Mouse (Mus musculus) heart, postnatal 36 days (tissue): Measurements from ENCODE around the gene Bmp10. TPM values are rescaled to one million over a fixed set of nuclear protein-coding genes. Genes with fewer than 3 reads are reported as not detected.
"Not testable (repeated sequence)": the region's sequence is repeated elsewhere in the genome, so short reads cannot be mapped to it uniquely, and the experiment has no call there.

Source experiments
- DNase-seq, 2 experiments: peaks; one replicate each; pipeline ENCODE4 v3.0.0; 2021 to 2022
- intact Hi-C: fragments of 180-260 bp; cut with DNase I; formaldehyde crosslinking; loops from one replicate; pipeline ENCODE4 v1.15.1; 2025
- total RNA-seq, 2 experiments: library from RNA; stranded (reverse); gene quantifications; 2 replicates each; pipeline ENCODE4 v1.2.3; 2021

Bmp10 gene
- total RNA-seq, 2 experiments from 2014 or later: 26.3 to 39.5 TPM

DNA sequence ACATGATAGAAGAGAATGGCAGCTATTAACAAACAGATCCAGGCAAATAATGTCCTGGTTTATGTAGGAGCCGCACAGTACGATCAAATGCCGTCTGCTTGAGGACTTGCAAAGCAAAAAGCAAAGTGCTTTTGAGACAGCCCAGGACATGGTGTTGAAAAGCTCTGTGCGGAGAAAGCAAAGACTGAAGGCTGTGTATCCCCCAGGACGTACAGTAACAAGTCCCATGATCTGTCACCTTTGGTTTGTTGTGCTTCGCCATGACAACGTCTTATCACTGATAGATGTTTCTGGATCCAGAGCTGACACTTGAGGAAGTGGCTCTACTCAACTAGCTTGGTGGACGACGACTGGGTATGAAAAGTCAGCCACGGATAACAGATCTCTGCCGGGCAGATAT is 14.5 kb downstream of the Bmp10 start:
- DNase-seq: no peak
- intact Hi-C loops: no loop called here

DNA sequence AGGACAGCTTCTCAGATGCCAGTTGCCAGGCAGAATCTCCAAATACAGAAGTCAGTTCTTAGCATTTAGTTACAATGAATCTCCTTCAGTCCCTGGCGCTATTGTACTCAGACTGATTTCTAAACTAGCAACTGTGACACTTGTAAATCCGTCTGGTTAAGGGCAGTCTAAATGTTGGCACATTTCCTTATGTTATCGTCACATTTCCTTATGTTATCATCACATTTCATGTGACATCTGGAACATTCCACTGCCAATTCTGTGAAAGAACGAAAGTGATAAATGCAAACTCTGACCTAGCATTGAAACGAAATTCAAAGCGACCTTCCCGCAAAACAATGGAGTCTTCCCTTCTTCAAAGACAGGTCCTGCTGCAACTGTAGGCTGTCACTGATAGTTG is 16.4 kb downstream of the Bmp10 start:
- intact Hi-C loops: no loop called here
- DNase-seq: no peak

DNA sequence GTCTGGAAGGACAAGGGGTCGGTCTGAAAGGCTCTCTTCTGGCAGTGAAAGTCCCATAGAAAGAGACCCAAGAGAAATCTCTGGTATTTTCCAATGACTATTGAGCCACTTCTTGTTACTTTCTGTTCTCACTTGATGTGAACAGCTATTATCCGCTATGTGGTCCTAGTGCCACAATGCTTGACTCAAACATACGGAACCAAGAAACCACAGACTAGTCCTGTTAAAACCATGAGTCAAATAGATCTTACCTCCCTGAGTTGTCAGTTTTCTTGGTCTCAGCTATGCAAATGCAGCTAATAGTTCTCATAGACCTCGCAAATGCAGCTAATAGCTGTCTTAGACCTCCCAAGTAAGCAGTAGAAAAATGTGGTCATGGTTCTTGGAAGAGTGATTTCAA is 18.4 kb downstream of the Bmp10 start:
- intact Hi-C loops: no loop called here
- DNase-seq: no peak

DNA sequence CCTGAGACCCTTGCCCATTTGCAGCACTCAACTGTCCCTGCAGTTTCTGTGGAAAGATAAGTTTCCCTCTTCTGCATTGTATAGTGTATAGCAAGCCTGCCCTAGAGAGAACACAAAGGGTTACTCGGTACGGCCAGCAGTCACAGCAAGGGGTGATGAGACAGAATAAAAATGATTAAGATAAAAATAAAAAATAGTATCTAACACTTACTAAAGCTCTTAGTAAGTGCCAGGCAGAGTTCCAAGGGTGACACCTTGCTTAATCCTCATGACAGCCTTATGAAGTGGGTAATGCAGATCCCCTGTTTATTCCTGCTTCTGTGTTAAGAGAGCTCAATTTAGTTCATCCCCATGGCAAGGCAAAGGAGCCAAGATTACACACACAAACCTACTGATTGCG is 20.7 kb downstream of the Bmp10 start:
- intact Hi-C loops: no loop called here
- no peak for DNase-seq

DNA sequence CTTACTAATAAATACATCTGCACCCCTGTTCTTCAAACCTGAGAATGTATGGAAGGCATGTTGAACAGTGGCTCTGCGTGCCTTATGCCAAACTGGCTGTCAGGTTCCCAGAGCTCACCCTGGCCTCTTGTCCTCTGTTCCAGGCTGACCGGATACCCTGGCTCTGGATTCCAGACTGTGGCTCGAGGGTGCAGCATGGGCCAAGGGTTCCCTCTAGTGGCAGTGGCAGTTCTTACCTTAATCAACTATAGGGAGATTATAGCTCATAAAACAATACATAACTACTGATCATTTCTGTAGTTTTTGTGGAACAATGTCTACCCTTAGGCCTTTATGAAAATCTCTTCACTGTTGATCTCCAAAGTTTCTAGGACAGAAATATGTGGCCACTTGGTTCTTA is 22.2 kb downstream of the Bmp10 start:
- intact Hi-C loops: loop anchor here (1.0 kb wide), 1 partner anchor 54 kb away; no protein-coding TSS in a partner anchor
- DNase-seq: peak; percentile 51 to 63

DNA sequence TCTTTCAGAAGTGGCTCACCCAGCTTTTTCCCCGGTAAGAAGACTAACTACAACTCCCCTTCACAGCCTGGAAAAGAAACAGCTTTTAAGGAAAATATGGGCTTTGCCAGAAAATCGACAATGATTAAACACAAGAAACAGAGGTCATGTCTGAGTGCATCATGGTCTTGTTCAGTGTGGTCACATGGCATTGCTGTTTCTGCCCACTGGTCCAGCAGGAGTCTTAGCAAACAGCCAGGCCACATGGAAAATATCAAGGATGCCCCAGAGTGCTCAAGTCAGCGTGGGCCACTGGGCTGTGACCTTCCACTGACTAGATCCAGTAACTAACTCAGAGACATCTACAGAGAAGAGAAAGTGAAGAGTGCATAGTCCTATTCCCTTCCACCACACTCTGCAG is 23.0 kb downstream of the Bmp10 start:
- intact Hi-C loops: loop anchor here (1.0 to 2.0 kb wide), 2 partner anchors 54 to 59 kb away; no protein-coding TSS in a partner anchor

DNA sequence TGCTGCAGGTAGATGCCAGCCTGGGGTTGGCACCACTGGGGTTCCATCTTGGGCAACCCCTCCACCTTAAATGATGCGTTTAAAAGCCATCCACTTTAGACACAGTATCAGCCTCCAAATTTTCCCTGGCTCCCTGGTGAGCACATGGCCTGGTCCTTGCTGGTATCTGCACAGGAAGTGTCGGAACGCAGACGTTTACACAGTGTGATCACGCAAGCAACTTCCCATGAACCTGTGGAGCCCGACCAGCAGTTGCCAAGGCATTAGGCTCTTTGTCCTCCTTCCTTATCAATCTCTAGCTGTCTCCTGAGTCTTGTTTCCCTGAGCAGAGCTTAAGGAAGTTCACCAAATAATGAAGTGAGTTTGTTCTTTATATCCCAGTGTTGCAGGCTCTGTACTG is 26.7 kb downstream of the Bmp10 start:
- intact Hi-C loops: no loop called here
- DNase-seq: no peak

More for the DNA sequence above, 23.0 kb downstream of the Bmp10 start:
- no peak for DNase-seq

DNA sequence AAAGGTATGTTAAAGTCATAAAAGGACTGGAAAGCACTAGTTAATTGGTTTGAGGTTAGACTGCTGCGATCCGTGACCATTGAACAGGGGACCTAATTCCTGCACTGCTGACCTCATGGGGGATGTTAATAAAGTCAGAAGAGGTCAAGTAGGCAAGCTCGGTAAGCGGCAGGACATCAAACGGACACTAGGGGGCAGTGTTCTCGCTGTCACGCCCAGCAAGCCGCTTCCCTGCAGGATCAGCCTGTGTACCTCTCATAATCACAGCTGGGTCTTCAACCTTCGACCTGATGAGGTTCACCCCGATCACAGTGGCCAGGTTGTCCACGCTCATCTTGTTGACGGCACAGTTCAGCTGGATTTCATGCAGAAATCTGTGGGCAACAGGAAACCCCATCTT is 37.4 kb downstream of the Bmp10 start:
- peak; percentile 66 to 76 for DNase-seq
- intact Hi-C loops: loop anchor here (1.0 kb wide), 1 partner anchor 47 kb away; no protein-coding TSS in a partner anchor

DNA sequence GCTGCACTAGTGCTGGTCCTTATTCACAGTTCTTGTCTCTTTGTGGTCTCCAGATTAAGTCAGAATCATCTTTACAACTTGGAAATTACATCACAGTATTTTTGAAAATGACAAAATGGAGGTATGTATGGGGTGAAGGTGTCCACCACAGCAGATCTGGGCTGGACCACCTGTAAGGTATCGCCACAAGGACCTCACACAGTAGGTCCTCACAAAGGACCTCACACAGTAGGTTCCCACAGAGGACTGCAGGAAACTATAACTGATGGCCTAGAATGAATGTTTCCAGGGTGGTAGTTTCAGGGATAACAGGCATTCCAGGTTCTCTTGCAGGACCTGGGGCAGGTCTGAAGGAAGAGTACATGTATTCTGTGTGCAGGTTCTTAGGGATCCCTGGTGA is 38.6 kb downstream of the Bmp10 start:
- intact Hi-C loops: no loop called here
- no peak for DNase-seq

DNA sequence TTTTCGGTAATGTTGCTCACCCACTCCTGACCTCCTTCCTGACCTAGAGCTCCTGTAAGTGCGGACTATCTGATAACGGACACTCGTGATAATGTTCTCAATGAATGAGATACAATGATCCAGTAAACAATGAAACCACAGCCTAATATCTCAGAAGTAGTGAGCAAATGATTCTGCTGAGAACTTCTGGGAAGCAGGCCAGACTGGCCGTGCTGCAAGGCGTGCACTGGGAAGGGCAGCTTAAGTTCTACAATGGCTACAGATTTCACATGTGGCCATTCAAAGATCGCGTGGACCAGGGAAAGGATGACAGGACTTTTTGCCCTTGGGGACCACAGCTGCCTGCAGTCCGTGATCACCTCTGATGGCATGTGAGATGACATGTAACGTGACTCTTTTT is 39.6 kb downstream of the Bmp10 start:
- DNase-seq: peak; percentile 9 to 14

DNA sequence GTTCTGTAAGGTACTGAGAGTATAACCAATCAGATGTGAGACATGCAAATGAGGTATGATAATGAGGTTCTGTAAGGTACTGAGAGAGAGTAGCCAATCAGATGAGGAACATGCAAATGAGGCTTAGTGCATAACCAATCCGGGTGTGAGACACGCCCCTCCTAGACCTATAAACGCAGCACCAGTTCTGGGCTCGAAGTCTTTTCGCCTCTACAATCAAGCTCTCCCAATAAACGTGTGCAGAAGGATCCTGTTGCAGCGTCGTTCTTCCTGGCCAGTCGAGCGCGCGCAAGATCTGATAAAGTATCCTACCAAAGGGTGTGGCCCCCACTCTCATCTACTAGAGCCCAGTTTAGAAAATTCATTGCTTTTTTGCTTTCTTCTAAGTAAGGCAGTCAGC is 41.3 kb downstream of the Bmp10 start:
- intact Hi-C loops, DNase-seq: not testable (repeated sequence)

More for the DNA sequence above, 39.6 kb downstream of the Bmp10 start:
- intact Hi-C loops: loop anchor here (2.0 kb wide), 1 partner anchor 202 kb away; no protein-coding TSS in a partner anchor

DNA sequence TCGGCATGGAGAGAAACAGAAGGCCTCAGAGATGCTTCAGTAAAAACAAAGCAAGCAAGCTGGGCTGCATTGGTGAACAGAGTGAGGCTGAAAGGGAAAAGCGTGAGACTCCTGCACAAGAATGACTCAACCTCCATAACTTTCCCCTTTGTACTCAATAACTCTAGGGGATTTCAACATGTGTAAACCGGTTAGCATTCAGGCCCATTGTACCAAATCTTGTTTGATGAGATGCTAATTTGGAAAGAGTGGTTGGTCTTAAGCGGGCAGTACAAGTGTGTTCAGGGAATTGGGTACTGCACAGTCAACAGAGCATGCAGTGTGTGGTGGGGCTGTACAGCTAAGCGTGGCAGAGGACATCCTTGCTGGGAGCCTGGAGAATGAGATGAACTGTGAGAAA is 46.4 kb downstream of the Bmp10 start:
- intact Hi-C loops: no loop called here
- DNase-seq: no peak

DNA sequence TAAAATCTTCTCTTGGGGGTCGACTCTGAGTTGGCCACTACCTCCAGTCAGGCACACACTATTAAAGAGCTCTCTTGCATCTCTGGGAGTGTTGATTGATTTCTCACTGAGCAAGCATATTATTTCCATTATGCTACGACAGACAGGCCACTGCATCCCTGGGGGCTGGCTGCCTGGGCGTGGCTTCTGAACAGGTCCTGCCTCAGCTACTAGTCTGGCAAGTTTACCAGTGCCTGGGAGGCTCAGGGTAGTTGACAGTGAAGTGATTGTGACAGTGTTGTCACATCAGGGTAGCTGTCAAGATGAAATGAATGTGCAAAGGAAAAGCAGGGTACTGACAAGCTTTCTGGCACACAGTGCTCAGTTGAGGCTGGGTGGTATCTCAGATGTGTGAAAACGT is 50.1 kb downstream of the Bmp10 start:
- intact Hi-C loops: no loop called here
- DNase-seq: no peak

DNA sequence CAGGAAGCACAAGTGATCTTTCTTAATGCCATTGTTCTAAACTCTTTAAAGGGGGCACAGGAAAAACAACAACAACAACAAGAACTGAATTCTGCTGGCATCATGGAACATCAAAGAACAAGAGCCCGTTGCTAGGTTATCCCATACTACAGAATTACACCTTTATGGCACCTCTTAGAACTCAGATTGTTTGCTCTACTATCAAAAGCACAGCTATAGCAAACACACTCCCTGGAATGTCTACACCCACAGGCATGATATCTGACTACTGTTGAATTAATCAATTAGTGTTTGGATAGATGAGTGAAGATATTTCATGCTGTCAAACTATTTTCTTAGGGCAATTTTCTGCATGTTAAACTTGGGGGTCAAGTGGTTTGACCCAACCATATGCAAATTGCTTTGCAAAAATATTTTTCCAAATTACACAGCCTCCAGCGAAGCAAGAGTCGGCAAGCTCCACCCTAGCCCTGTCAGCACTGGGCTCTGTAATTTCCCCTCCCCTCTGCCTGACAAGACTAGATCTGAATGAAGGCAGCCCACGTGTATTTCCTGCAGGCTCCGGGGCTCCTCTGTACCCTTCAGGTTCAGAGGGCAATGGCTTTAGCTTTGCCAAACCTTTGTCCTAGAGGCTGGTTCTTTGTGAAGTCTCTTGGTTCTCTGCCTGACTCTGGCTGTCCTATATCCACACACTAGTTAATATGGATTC is 50.7 kb downstream of the Bmp10 start:
- intact Hi-C loops: no loop called here
- no peak for DNase-seq

DNA sequence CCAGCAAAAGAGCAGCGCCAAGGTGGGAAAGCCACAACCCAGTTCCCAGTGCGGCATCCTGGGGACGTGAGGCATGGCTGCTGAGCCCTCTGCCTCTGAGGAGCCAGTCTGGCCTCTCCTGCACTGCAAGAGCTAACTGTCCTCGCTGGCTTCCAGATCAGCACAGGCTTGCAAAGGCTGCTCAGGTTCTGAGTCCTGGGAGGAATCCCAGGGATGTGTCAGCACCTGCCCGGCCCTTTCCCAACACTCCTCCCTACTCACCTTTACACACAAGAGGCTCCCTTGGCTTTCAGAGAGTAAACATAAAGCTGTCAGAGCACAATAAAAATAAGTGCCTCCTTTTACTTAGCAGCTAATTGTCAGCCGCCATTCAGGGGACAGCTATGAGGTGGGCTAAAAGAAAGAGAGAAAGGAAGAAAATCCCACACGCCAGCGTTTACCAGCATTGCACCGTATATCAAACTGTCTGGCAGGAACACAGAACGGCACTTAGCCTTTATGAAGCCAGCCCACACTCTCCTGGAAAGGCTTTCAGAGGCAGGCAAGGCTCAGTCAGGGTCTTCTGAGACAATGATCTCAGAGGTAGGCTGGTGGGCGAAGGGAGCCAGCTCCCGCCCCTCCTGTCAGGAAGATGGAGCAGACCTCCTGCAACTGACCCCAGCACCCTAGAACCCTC is 54.6 kb downstream of the Bmp10 start:
- no peak for DNase-seq
- intact Hi-C loops: no loop called here

DNA sequence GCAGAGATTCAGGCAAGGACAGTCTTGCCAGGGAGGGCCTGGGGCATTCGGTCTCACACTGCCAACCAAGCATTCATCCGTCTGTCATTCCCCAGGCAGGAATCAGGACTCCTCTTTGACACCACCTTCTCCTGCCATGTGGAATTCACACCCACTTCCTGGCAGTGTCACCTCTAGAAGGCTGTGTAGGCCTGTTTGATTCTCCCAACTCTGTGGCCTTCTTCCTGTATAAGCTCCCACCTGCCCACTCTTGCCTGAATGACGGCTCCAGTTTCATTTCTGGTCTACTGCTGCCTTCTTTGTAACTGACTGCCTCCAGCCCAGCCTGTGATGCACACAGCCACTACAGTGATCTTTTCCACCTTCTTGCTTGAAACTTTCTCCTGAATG is 55.1 kb downstream of the Bmp10 start:
- intact Hi-C loops: no loop called here

DNA sequence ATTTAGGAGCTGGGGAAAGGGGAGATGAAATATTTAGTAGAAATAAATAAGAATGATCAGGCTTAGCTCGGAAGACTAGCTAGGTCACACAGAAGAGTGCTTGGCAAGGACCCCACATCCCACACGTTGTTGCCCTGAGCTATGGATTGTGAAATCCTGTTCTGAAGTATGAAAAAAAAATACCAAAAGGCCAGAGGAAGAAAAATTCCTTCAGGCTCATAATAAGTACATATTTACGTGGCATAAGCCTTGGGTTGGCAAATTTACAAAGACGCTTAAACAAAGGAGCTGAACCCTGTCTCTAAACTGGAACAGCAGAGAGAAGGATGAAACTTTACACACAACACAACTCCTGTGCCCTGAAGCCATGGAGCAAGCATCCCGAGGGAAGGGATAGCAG is 56.0 kb downstream of the Bmp10 start:
- no peak for DNase-seq
- intact Hi-C loops: no loop called here

More for the DNA sequence above, 55.1 kb downstream of the Bmp10 start:
- no peak for DNase-seq

Other genes with a start within 250 kb of the Bmp10 start
- gene Antxr1, start 93.2 kb upstream of the Bmp10 start, total RNA-seq: 1 to 10 TPM; 9.3 to 9.5 TPM
- not detected for gene Gkn1, start 78.1 kb upstream of the Bmp10 start, total RNA-seq
- not detected for gene Gkn2, start 55.6 kb upstream of the Bmp10 start, total RNA-seq
- gene Gkn3, start 40.1 kb upstream of the Bmp10 start, total RNA-seq: 1 to 10 TPM in 1 of 2 experiments, under 1 TPM in 1; 0.84 to 2.2 TPM
- 1 to 10 TPM; 3.0 to 3.7 TPM for gene Arhgap25, start 104.3 kb downstream of the Bmp10 start, total RNA-seq
- gene Prokr1, start 161.7 kb downstream of the Bmp10 start, total RNA-seq: under 1 TPM; 0.43 to 0.50 TPM
- 1 to 10 TPM; 2.3 to 3.4 TPM for gene Aplf, start 243.2 kb downstream of the Bmp10 start, total RNA-seq